Mouse (Mus musculus): ENCODE results near the gene Gstk1.

The Gstk1 gene

DNA sequence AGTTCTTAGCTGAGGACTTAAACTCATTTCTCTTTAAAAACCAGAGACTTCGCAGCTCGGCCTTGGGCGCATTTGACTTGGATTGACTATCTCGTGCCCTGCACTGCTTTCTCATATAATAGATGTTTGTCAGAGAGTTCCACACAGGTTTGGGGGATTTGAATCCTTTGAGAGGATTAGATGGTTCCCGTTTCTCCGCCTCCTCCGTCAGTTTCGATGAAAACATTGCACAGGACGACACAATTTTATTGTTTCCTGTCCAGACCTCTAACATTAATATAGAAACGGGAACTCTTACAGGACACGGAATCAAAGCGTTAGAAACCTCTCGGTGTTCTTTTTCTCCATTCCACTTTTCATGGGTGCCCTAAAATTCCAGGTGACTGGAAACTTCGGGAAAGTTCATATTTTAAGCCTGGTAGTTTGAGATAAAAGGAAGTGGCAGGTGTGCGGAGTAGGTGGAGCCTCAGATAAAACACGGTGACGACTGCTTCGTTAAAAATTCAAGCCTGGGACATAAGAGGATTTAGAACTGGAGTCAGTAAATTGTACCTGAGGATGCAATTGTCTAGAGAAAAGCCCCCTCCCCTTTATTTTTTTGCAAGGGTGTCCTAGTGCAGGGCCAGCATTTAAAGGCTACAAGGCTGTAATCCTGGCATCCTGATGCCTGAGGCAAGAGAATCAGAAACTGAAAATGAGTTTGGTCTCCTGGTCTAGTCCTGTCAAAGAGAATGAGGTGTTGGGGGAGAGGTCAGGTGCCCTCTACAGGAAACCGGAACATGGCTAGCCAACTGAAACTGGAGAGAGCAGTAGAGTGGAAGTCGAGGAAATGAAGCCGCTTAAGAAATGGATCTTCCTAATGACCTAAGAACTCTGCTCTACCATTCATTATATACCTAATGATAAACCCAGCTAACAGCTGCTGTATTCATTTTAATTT, 19.9 kb downstream of the Gstk1 start:
- DNase-seq (ENCODE audit: low read depth, low spot score) = peak; percentile 48

DNA sequence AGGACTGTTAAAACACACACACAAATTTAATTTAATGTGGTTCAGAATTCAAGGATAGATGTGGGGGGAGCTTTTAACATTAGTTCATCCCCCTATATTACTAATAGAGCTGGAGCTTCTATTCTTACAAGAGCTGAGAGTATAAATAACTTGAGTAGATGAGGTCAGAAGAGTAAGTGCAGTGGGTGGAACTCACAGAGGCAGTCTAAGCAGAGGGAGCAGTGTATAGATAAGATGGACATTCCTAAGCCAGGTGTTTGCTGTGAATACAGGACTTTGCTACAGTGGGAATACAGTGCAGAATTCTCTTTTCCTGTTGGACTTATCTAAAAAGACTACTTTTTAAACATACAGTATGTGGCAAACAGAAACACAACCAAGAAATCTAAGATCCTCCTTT, 25.1 kb downstream of the Gstk1 start:
- no peak for DNase-seq (ENCODE audit: low read depth, low spot score)

DNA sequence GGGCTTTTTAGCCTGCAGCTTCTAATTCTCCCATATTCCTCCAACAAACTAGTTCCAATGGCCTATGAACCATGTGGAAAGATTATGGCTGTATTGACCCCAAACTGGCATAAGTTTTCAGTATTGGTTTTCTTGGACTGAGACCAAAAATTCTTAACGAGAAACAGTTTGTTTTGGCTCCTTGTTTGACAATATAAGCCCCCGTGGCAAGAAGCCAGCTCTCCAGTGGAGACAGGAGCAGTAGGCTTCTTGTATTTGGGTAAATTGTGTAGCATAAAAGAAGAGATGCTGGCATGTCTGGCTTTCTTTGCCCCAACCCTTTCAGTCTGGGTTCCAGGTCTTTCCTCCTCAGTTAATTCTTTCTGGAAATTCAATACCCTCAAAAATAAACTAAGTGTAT, 30.4 kb downstream of the Gstk1 start:
- DNase-seq (ENCODE audit: low read depth, low spot score) = no peak

- no peak for DNase-seq (ENCODE audit: low read depth, low spot score)
Observed at GRCm38 (mm10) chr6:42282865-42283528, 37.3 kb downstream of the Gstk1 start.

- no peak for DNase-seq (ENCODE audit: low read depth, low spot score)
Observed at GRCm38 (mm10) chr6:42286448-42286847, 40.7 kb downstream of the Gstk1 start, which contains the start of gene Clcn1. Gene Clcn1, plus strand, starts transcription at chr6:42286685.

GRCm38 (mm10) chr6:42287562-42287961, 41.8 kb downstream of the Gstk1 start:
- DNase-seq (ENCODE audit: low read depth, low spot score) = no peak

DNA sequence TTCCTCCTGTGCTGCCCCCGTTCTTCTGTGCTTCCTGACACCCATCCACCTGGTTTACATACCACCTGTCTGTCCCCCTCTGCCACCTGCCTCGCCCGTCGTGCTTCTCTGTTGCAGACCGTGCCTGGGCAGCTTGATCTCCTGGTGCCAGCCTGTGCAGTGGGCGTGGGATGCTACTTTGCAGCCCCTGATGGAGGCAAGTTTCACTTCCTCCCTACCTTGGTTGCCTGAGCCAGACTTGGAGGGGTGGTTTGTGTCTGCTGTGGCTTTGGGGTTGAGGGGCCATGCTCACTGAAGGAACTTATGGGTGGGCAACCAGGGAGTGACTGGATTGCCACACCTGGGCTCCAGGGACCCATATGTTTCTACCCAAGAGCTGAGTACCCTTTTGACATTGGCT, 47.6 kb downstream of the Gstk1 start:
- DNase-seq (ENCODE audit: low read depth, low spot score) = no peak

DNA sequence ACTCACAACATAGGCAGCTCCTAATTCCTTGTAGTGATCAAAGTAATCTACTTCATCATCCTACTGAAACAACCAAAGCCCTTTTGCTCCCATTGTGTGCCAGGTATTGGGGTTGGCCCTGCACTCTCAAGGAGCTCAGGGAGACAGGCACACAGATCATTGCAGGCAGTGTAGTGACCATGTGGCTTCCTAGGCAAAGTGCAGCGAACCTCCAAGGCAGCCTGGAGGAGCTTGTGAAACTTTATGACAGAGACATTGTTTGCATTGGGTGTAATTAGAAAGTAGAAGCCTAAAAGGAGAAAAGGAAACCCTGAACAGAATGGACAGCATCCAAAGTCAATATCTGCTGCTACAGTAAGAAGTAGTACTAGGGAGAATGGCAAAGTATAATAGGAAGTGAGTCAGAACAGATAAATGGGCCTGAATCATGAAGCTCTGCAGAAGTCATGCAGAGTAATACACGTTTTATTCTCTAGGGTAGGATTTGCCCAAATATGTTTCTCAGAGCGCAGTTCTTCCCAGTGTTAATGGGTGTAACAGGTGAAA, 49.9 kb downstream of the Gstk1 start:
- no peak for DNase-seq (ENCODE audit: low read depth, low spot score)

DNA sequence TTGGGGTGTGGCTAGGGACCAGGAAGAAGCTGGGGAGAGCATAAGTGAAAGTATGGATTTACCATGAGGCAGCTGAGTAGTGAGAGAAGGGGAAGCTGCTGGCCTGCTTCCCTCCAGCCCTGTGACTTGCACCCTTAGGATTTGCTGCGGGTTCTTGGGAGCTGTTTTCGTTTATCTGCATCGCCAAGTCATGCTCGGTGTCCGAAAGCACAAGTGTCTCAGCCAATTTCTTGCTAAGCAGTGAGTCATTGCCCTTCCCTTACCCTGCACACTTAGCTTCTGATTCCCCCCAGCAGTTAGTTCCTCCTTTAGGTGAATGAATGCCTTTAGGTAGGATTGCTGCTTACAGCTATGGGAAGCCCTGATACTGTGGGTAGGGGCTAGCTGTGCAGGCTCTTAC, 53.6 kb downstream of the Gstk1 start:
- DNase-seq (ENCODE audit: low read depth, low spot score) = no peak

Data from c-Kit-negative CD71-positive TER-119-positive erythroid progenitor cells, embryonic 14.5 days (primary cell).